Mouse (Mus musculus) erythroblast, embryonic 14.5 days (primary cell): Measurements from ENCODE around the gene Cops4. TPM values are rescaled to one million over a fixed set of nuclear protein-coding genes. Genes with fewer than 3 reads are reported as not detected.

ENCODE experiments used
- H3K27me3 ChIP-seq: 2 replicates; pipeline ENCODE4 v1.6.1; 2012; ENCODE audit warnings: inconsistent platforms; ENCODE audit not compliant: control insufficient read depth
- H3K36me3 ChIP-seq: 2 replicates; pipeline ENCODE4 v1.6.1; 2012; ENCODE audit warnings: mild to moderate bottlenecking, inconsistent platforms; ENCODE audit not compliant: control insufficient read depth
- H3K4me1 ChIP-seq: 2 replicates; pipeline ENCODE4 v1.6.1; 2012; ENCODE audit warnings: inconsistent platforms; ENCODE audit not compliant: control insufficient read depth
- H3K4me3 ChIP-seq: replicated peaks from 2 replicates; pipeline ENCODE3; 2012; ENCODE audit warnings: moderate library complexity, mild to moderate bottlenecking, inconsistent platforms
- H3K9me3 ChIP-seq: 2 replicates; pipeline ENCODE4 v1.6.1; 2012; ENCODE audit warnings: low read length, inconsistent platforms, mixed read lengths; ENCODE audit not compliant: control insufficient read depth
- GATA1 ChIP-seq: IDR thresholded peaks from 2 replicates; pipeline ENCODE4 v1.6.1; 2012; ENCODE audit warnings: low read length, inconsistent platforms, mixed read lengths
- TAL1 ChIP-seq: IDR thresholded peaks from 3 replicates; pipeline ENCODE4 v1.6.1; 2012; ENCODE audit warnings: low read length, inconsistent platforms, mixed read lengths
- polyA plus RNA-seq: library from polyadenylated mRNA; stranded (reverse); fragments of >175 nt; gene quantifications from 2 replicates; pipeline ENCODE4 v1.2.3, GENCODE M21; 2012

The Cops4 gene
- polyA plus RNA-seq, 1 experiment: 0.84 TPM

- Histone ChIP-seq H3K36me3 (peaks cover 14% of the 10 kb centered on the region), H3K27me3 (no peaks in the 10 kb centered on the region), H3K4me3 (no peak overlapping the region), H3K4me1 (peaks cover 4% of the 10 kb centered on the region), H3K9me3 (peaks cover 3% of the 10 kb centered on the region; the same call in 1 of the 2 replicates)
- TF ChIP-seq GATA1 (no peak), TAL1 (no peak)
Observed at GRCm38 (mm10) chr5:100553426-100553825, 35.3 kb downstream of the Cops4 start.

- Histone ChIP-seq H3K27me3 (no peaks in the 10 kb centered on the region), H3K36me3 (no peaks in the 10 kb centered on the region; the same call in 1 of the 2 replicates), H3K4me3 (no peak overlapping the region), H3K9me3 (no peaks in the 10 kb centered on the region), H3K4me1 (peaks cover under 1% of the 10 kb centered on the region; the same call in 1 of the 2 replicates)
- no peak for TF ChIP-seq TAL1
- no peak for TF ChIP-seq GATA1
Observed at GRCm38 (mm10) chr5:100557019-100557418, 38.9 kb downstream of the Cops4 start.

DNA sequence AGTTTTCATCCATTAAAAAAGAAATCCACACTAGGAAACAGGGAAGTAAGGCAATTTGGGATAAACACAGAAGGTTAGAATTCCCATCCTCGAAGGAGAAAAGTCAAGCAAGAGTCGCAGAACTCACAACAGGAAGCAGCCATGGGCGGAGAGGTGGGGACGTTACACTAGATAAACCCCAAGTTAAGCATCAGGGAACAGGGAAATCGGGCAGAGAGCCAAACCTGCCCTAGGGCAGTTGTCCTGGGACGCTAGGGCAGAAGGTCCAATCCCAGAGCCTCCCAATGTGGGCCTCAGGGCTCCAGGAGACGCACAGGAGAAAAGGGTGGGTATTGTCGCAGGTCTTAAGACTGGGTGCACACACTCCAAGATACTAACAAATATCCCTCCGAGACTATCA lies 39.4 kb downstream of the Cops4 start:
- Histone ChIP-seq H3K4me1 (no peaks in the 10 kb centered on the region), H3K9me3 (no peaks in the 10 kb centered on the region), H3K27me3 (no peaks in the 10 kb centered on the region), H3K4me3 (no peak overlapping the region), H3K36me3 (no peaks in the 10 kb centered on the region; the same call in 1 of the 2 replicates)
- TF ChIP-seq GATA1 (no peak), TAL1 (no peak)

GRCm38 (mm10) chr5:100558783-100559182 lies 40.7 kb downstream of the Cops4 start:
- no peaks in the 10 kb centered on the region for H3K36me3 ChIP-seq
- H3K4me3 ChIP-seq: no peak overlapping the region
- TF ChIP-seq GATA1 (no peak), TAL1 (no peak)
- H3K27me3 ChIP-seq: no peaks in the 10 kb centered on the region
- no peaks in the 10 kb centered on the region for H3K4me1 ChIP-seq
- H3K9me3 ChIP-seq: no peaks in the 10 kb centered on the region

- Histone ChIP-seq H3K36me3 (no peaks in the 10 kb centered on the region), H3K9me3 (no peaks in the 10 kb centered on the region), H3K4me1 (no peaks in the 10 kb centered on the region), H3K27me3 (no peaks in the 10 kb centered on the region), H3K4me3 (no peak overlapping the region)
- TF ChIP-seq TAL1 (no peak), GATA1 (no peak)
Observed at GRCm38 (mm10) chr5:100559357-100559756, 41.2 kb downstream of the Cops4 start.

DNA sequence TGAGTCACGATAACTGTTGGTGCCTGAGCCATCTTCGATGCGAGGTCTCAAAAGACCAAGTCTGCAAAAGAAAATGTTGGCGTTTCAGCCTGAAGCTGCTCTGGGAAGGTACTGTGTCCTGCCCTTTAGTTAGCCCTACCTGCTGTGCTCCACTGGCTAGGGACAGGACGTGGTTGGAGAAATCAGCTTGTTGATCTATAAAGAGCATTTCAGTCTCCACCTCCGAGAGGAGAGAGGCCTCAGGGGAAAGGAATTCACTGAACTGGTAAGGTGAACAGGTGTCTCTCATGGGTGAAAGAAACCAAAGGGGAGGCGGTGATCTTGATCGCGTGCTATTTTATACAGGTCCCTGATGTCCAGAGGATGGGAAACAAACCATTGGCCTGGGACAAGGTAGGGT lies 44.6 kb downstream of the Cops4 start:
- Histone ChIP-seq H3K9me3 (no peaks in the 10 kb centered on the region), H3K36me3 (no peaks in the 10 kb centered on the region), H3K4me3 (no peak overlapping the region), H3K27me3 (no peaks in the 10 kb centered on the region), H3K4me1 (no peaks in the 10 kb centered on the region)
- TF ChIP-seq GATA1: no peak
- no peak for TF ChIP-seq TAL1

DNA sequence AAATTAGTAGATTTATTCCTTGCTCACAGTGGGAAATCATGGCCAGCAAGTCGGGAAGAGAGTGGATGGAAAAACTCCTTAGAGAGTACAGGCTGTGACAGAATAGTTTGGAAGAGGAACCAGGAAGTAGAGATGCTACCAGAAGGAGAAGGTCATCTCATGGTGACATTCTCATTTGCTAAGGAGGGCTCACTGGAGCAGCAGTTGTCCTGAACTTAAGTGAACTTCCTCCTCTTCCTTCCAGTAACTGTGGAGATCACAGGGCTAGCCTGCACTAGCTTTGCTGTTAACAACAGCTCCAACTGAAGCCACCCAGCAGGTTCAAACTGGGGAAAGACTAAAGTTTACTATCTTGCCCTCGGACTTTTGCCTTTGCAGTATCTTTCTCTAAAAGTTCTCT lies 48.7 kb downstream of the Cops4 start:
- Histone ChIP-seq H3K36me3 (no peaks in the 10 kb centered on the region), H3K9me3 (no peaks in the 10 kb centered on the region), H3K4me1 (peaks cover 4% of the 10 kb centered on the region; the same call in 1 of the 2 replicates), H3K4me3 (no peak overlapping the region), H3K27me3 (peaks cover 25% of the 10 kb centered on the region)
- TF ChIP-seq GATA1: no peak
- TF ChIP-seq TAL1: no peak

- Histone ChIP-seq H3K4me1 (peaks cover 4% of the 10 kb centered on the region; the same call in 1 of the 2 replicates), H3K36me3 (no peaks in the 10 kb centered on the region), H3K4me3 (no peak overlapping the region), H3K9me3 (no peaks in the 10 kb centered on the region), H3K27me3 (peaks cover 31% of the 10 kb centered on the region)
- no peak for TF ChIP-seq GATA1
- TF ChIP-seq TAL1: no peak
Observed at GRCm38 (mm10) chr5:100567258-100568032, 49.3 kb downstream of the Cops4 start.

DNA sequence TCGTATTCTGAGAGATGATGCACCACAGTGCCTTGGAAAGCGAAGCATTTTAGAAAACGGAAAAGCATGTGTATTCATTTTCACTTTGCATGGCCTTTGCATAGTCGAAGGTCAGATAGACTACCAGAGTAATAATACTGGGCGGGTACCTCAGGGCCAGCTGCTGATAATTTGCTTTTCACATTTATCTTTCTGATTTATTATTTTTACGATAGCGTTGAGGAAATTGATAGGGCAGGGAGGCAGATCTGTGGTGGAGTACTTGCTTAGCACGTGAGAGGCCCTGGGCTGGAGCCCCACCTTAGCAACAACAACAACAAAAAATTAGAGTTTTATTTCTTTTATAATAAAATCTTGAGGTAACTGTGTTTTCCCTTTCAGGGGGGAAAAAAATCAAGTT lies 50.1 kb downstream of the Cops4 start:
- peaks cover 4% of the 10 kb centered on the region; the same call in 1 of the 2 replicates for H3K4me1 ChIP-seq
- H3K9me3 ChIP-seq: no peaks in the 10 kb centered on the region
- H3K36me3 ChIP-seq: no peaks in the 10 kb centered on the region
- no peak for TF ChIP-seq TAL1
- no peak for TF ChIP-seq GATA1
- H3K4me3 ChIP-seq: no peak overlapping the region
- peaks cover 32% of the 10 kb centered on the region for H3K27me3 ChIP-seq

- peaks cover 36% of the 10 kb centered on the region for H3K27me3 ChIP-seq
- H3K36me3 ChIP-seq: no peaks in the 10 kb centered on the region
- peaks cover 4% of the 10 kb centered on the region; the same call in 1 of the 2 replicates for H3K4me1 ChIP-seq
- H3K9me3 ChIP-seq: no peaks in the 10 kb centered on the region
- H3K4me3 ChIP-seq: no peak overlapping the region
- TF ChIP-seq GATA1: no peak
- no peak for TF ChIP-seq TAL1
Observed at GRCm38 (mm10) chr5:100568802-100569201, 50.7 kb downstream of the Cops4 start.
